Mouse (Mus musculus) telencephalon, adult 2 months (tissue): ENCODE measurements around the gene Slfn1.
"Not testable (repeated sequence)": the region's sequence is repeated elsewhere in the genome, so short reads cannot be mapped to it uniquely, and the experiment has no call there.

Source experiments
- DNase-seq: peaks from one replicate; pipeline ENCODE4 v3.0.0-alpha.2; 2011; ENCODE audit warnings: low read depth, low spot score

The Slfn1 gene

DNA sequence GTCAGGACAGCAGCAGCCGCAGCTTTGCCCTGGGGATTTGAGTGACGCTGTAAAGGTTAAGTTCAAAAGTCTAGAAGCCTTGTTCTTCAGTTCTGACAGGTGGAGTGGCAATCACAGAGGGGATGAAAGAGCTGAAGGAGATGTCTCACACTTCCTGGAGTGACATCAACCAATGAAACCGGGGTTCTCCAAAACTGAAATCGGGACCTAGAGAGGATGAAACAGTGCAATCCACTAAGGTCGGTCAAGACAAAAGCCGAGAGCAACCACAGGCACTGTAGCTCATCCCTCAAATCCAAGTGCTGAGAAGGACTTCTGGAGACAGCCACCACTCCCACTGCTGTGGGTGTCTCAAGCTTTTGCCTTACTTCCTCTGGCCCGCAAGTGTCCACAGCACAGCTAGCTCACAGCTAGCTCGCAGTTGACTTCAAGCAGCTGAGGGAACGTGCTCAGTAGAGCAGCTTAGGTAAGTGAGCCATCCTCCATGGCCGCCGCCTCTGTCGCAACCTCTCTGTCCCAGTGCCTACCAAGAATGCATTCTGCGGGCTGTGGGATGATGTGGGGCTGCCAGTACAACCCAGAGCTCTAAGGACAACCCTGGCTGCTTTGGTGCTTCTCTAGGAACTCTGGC is at the start of gene Slfn1:
Slfn1 (plus strand) TSS at position 253 of the 631 bp plus-strand sequence.
- DNase-seq = no peak

GRCm38 (mm10) chr11:83067982-83068694 is 48.5 kb upstream of the Slfn1 start:
- DNase-seq = no peak

- no peak for DNase-seq
Observed at GRCm38 (mm10) chr11:83070321-83070970, 46.2 kb upstream of the Slfn1 start.

GRCm38 (mm10) chr11:83077714-83078422 is 38.8 kb upstream of the Slfn1 start:
- no peak for DNase-seq

GRCm38 (mm10) chr11:83078423-83079140 is 38.1 kb upstream of the Slfn1 start:
- no peak for DNase-seq

- DNase-seq = no peak
Observed at GRCm38 (mm10) chr11:83079487-83080199, 37.0 kb upstream of the Slfn1 start.

- no peak for DNase-seq
Observed at GRCm38 (mm10) chr11:83082741-83083473, 33.7 kb upstream of the Slfn1 start.

GRCm38 (mm10) chr11:83084161-83084560 is 32.5 kb upstream of the Slfn1 start:
- DNase-seq = no peak

DNA sequence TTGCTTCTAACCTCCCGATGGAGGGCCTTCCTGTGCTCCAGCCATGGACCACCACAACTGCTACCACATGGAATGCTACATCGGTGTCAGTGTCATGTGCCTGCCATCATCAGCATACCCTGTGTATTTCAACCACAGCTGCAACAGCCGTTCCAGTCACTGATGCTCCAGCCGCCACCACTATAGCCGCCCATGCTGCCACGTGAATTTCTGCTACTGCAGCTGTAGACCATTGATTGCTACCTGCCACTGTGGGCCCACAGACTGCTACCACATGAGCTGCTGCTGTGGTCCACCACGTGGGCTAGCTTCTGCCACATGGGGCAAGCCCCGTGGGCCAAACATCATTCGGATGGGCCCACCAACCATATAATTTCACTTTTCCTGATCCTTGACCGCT is 31.9 kb upstream of the Slfn1 start:
- no peak for DNase-seq

DNA sequence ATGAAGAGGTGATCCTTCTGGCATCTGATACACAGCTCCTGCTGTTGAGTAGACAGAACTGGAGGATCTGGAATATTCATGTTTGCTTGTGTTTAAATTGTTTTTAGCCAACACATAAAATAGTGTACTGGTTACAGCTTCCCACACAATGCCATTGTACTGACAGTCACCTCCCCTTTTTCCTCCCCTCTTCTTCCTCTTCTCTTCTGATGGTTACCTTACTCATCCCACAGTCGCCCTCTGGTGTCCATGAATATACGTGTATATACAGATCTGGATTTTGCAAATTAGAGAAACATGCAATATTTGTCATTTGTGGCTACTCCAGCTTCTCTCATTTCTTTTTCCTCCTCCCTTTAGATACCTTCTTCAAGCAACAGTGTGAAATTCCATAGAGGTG is 1.5 kb upstream of the Slfn1 start:
- DNase-seq = no peak

- DNase-seq = no peak
Observed at GRCm38 (mm10) chr11:83118056-83118455, 1.4 kb downstream of the Slfn1 start.

- no peak for DNase-seq
Observed at GRCm38 (mm10) chr11:83121131-83121685, 4.6 kb downstream of the Slfn1 start.

- DNase-seq = no peak
Observed at GRCm38 (mm10) chr11:83123198-83123597, 6.5 kb downstream of the Slfn1 start.

DNA sequence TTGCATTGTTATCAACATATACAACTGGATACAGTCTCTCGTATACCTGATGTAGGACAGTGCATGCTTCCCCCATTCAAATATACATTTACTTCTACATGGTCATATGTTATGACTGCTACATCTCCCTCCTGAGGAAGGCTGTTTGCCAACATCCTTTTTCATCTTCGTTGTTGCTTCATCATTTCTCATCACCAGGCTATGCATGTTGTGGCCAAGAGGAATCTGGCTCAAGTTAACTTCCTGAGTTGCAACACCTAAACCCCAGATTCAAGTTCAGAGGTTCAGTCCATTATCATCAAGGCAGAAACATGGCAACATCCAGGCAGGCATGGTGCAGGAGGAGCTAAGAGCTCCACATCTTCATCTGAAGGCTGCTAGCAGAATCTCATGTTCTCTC is 8.3 kb downstream of the Slfn1 start:
- DNase-seq = no peak

GRCm38 (mm10) chr11:83125633-83126032 is 9.0 kb downstream of the Slfn1 start:
- DNase-seq = not testable (repeated sequence)

GRCm38 (mm10) chr11:83137253-83137652 is 20.6 kb downstream of the Slfn1 start:
- not testable (repeated sequence) for DNase-seq

GRCm38 (mm10) chr11:83148939-83149338 is 32.3 kb downstream of the Slfn1 start:
- DNase-seq = not testable (repeated sequence)
